Mouse (Mus musculus) midbrain, embryonic 12.5 days (tissue): ENCODE results near the gene Hao1. TPM values are rescaled to one million over a fixed set of nuclear protein-coding genes. Genes with fewer than 3 reads are reported as not detected.
A peak's percentile ranks its signal among the peaks of the same experiment; 100 is the strongest.

Experiments used
- ATAC-seq: fragments of 200-750 bp; cut with Nextera tagmentation; 2 replicates; pipeline ENCODE4 v1.8.0; 2017; ENCODE audit warnings: low read depth, moderate TSS enrichment, moderate library complexity; ENCODE audit not compliant: low FRiP score
- H3K27ac ChIP-seq: fragments of 300-500 bp; sonication (generic); replicated peaks from 2 replicates; pipeline ENCODE4 v1.5.1; 2016; ENCODE audit warnings: mild to moderate bottlenecking
- H3K27me3 ChIP-seq: fragments of 300-500 bp; sonication (generic); 2 replicates; pipeline ENCODE4 v1.6.1; 2016; ENCODE audit warnings: mild to moderate bottlenecking
- H3K36me3 ChIP-seq: fragments of 300-500 bp; sonication (generic); 2 replicates; pipeline ENCODE4 v1.6.1; 2016
- H3K4me1 ChIP-seq: fragments of 300-500 bp; sonication (generic); 2 replicates; pipeline ENCODE4 v1.6.1; 2016
- H3K4me2 ChIP-seq: fragments of 300-500 bp; sonication (generic); replicated peaks from 2 replicates; pipeline ENCODE4 v1.6.1; 2016; ENCODE audit warnings: mild to moderate bottlenecking, moderate library complexity
- H3K4me3 ChIP-seq: fragments of 300-500 bp; sonication (generic); 2 replicates; pipeline ENCODE4 v1.5.1; 2016; ENCODE audit warnings: mild to moderate bottlenecking
- H3K9ac ChIP-seq: fragments of 300-500 bp; sonication (generic); replicated peaks from 2 replicates; pipeline ENCODE4 v1.6.1; 2016; ENCODE audit warnings: mild to moderate bottlenecking, moderate library complexity
- H3K9me3 ChIP-seq: fragments of 300-500 bp; sonication (generic); 2 replicates; pipeline ENCODE4 v1.6.1; 2016; ENCODE audit warnings: mild to moderate bottlenecking
- WGBS: fragments of 180-500 bp; shearing (Covaris S2); methylation state at CpG from one replicate; pipeline ENCODE4 v1.1.7; 2016; 5-methylcytosine and 5-hydroxymethylcytosine counted together
- polyA plus RNA-seq: library from polyadenylated mRNA; unstranded; fragments of >200 nt; fragmentation: Nextera tagmentation; extraction: Ambion mirVana; gene quantifications from 2 replicates; pipeline ENCODE4 v1.2.1, GENCODE M21; 2016

Gene Hao1
- polyA plus RNA-seq: not detected in 2 replicates

DNA sequence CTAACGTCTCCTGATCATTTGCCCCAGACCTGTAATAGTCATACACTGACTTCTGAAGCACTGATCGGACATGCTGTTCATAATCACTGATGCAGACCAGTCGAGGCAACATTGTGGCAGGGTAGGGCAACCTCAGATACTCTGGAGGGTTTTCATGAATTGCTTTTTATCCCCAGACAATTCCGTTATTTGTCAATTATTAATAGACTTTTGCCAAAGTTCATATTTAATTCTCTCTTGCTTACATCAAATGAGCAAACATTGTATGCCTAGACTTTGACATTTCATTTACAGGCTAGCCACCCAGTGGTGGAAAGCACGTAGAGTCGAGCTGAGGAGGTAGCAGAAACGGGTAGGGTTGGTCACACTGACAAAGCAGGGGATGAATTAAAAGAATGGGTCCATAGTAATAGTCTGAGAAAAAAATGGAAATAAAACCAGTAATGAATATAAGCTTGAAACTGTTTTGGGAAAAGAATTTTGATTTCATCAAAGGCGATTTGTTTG lies at the start of gene Hao1:
Hao1 (minus strand) TSS at position 148 of the 507 bp plus-strand sequence.
- Histone ChIP-seq H3K36me3 (no peaks in the 10 kb centered on the region), H3K9me3 (no peaks in the 10 kb centered on the region), H3K4me2 (no peak within 1 kb of the TSS), H3K9ac (no peak within 1 kb of the TSS), H3K27me3 (no peaks in the 10 kb centered on the region), H3K4me1 (no peaks in the 10 kb centered on the region), H3K4me3 (no peak within 1 kb of the TSS), H3K27ac (no peak within 1 kb of the TSS)
- no peak for ATAC-seq
- 85% methylated on average over 8 of the region's 8 CpGs for WGBS

DNA sequence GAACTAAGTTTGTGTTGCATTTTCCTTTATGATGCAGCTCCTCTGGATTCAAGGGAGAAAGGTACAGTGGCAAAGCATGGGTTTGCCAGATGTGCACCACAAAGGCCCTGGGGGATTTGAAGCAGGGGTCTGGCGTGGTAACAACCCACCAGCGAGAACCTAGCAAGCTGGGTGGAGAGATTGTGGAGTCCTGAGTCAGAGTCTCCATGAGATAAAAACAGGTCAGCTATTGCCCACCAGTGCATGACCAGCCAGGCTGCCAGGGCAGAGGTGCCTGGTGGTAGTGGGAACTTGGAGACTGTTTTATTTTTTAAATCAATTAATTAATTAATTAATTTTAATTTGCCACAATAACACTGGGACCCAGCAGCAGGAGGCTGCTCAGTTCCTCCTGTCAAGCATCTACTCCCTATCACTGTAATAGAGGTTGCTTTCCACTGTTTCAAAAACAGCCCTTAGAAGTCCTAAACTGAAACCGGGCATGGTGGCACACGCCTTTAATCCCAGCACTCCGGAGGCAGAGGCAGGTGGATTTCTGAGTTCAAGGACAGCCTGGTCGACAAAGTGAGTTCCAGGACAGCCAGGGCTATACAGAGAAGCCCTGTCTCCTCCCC lies 37.0 kb upstream of the Hao1 start:
- Histone ChIP-seq H3K4me3 (no peak overlapping the region), H3K4me1 (no peaks in the 10 kb centered on the region), H3K9me3 (no peaks in the 10 kb centered on the region), H3K4me2 (no peak overlapping the region), H3K36me3 (0 out of 2 replicates have a peak, but pooled peaks cover 8% of the 10 kb centered on the region), H3K27ac (no peak overlapping the region), H3K27me3 (no peaks in the 10 kb centered on the region), H3K9ac (no peak overlapping the region)
- 96% methylated on average over 6 of the region's 6 CpGs for WGBS
- ATAC-seq: peak; percentile 72; the same call in 1 of the 2 replicates

GRCm38 (mm10) chr2:134585243-134585642 lies 31.1 kb upstream of the Hao1 start:
- WGBS: 34% methylated on average over 4 of the region's 4 CpGs
- Histone ChIP-seq H3K9ac (no peak overlapping the region), H3K27me3 (0 out of 2 replicates have a peak, but pooled peaks cover 5% of the 10 kb centered on the region), H3K4me2 (no peak overlapping the region), H3K9me3 (no peaks in the 10 kb centered on the region), H3K4me1 (peaks cover 4% of the 10 kb centered on the region; the same call in 1 of the 2 replicates), H3K36me3 (no peaks in the 10 kb centered on the region), H3K27ac (no peak overlapping the region), H3K4me3 (no peak overlapping the region)
- ATAC-seq: peak; percentile 59; the same call in 1 of the 2 replicates

DNA sequence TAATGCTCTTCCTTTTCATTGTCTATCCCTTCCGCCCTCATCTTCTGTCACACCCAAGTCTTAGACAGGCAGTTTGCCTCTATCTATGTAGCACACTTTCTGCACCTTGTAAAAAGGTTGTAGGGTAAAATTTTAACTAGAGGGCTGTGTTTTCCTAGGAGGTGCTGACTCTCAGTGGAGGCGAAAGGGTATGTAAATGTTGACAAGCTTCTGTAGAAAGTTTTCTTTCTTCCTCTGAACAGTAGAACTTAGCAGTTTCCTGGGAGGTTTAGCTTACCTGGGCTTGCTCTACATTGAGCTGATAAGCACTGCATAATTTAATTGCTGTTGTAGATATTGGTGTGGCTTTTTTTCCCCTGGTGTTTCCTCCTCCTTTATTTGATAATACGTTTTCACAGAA lies 5.3 kb upstream of the Hao1 start:
- no peak for ATAC-seq
- no peaks in the 10 kb centered on the region for H3K36me3 ChIP-seq

GRCm38 (mm10) chr2:134552358-134552757 lies 1.8 kb downstream of the Hao1 start:
- no peak overlapping the region for H3K4me2 ChIP-seq
- no peaks in the 10 kb centered on the region for H3K9me3 ChIP-seq
- ATAC-seq: no peak
- no peaks in the 10 kb centered on the region for H3K27me3 ChIP-seq
- no peak overlapping the region for H3K9ac ChIP-seq
- H3K27ac ChIP-seq: no peak overlapping the region
- H3K4me1 ChIP-seq: no peaks in the 10 kb centered on the region
- no peak overlapping the region for H3K4me3 ChIP-seq
- no peaks in the 10 kb centered on the region for H3K36me3 ChIP-seq

More for the DNA sequence above, 5.3 kb upstream of the Hao1 start:
- Histone ChIP-seq H3K27ac (no peak overlapping the region), H3K4me2 (no peak overlapping the region), H3K27me3 (no peaks in the 10 kb centered on the region), H3K9me3 (peaks cover 9% of the 10 kb centered on the region; the same call in 1 of the 2 replicates), H3K4me1 (no peaks in the 10 kb centered on the region), H3K4me3 (no peak overlapping the region), H3K9ac (no peak overlapping the region)
- WGBS: 83% methylated on average over 3 of the region's 3 CpGs

DNA sequence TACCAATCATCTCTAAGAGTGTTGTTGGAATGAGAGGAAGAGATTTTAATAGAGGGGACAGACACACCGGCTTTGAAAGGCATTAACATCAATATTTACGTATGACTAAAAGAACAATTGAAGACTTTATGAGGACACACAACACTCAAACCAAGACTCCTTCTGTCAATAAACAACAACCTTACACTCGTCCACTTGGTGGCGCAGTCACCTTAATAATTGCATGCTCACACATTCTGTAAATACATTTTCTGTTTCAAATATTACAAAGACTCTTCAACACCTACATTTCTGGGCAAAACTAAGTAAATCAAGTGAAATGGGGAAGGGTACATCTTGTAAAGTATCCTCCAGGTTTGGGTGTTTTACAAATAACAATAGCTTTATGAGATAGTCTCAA lies 4.4 kb downstream of the Hao1 start:
- no peak for ATAC-seq
- WGBS: 19% methylated on average over 4 of the region's 4 CpGs
- Histone ChIP-seq H3K9ac (no peak overlapping the region), H3K4me3 (no peak overlapping the region), H3K27me3 (no peaks in the 10 kb centered on the region), H3K9me3 (no peaks in the 10 kb centered on the region), H3K36me3 (no peaks in the 10 kb centered on the region), H3K4me2 (no peak overlapping the region), H3K4me1 (no peaks in the 10 kb centered on the region), H3K27ac (no peak overlapping the region)

- 82% methylated on average over 5 of the region's 5 CpGs for WGBS
- Histone ChIP-seq H3K4me2 (no peak overlapping the region), H3K27ac (no peak overlapping the region), H3K36me3 (no peaks in the 10 kb centered on the region), H3K9me3 (no peaks in the 10 kb centered on the region), H3K4me1 (no peaks in the 10 kb centered on the region), H3K9ac (no peak overlapping the region), H3K27me3 (no peaks in the 10 kb centered on the region), H3K4me3 (no peak overlapping the region)
- no peak for ATAC-seq
Observed at GRCm38 (mm10) chr2:134545116-134545515, 9.1 kb downstream of the Hao1 start.

- Histone ChIP-seq H3K4me2 (no peak overlapping the region), H3K9me3 (no peaks in the 10 kb centered on the region), H3K4me3 (no peak overlapping the region), H3K27ac (no peak overlapping the region), H3K9ac (no peak overlapping the region), H3K36me3 (no peaks in the 10 kb centered on the region), H3K4me1 (no peaks in the 10 kb centered on the region), H3K27me3 (no peaks in the 10 kb centered on the region)
- ATAC-seq: no peak
- WGBS: 87% methylated on average over 8 of the region's 8 CpGs
Observed at GRCm38 (mm10) chr2:134544321-134545065, 9.7 kb downstream of the Hao1 start.

- H3K4me1 ChIP-seq: no peaks in the 10 kb centered on the region
- no peak for ATAC-seq
- no peak overlapping the region for H3K9ac ChIP-seq
- H3K27ac ChIP-seq: no peak overlapping the region
- H3K9me3 ChIP-seq: no peaks in the 10 kb centered on the region
- 66% methylated on average over 2 of the region's 2 CpGs for WGBS
- no peaks in the 10 kb centered on the region for H3K36me3 ChIP-seq
- no peak overlapping the region for H3K4me2 ChIP-seq
- H3K4me3 ChIP-seq: no peak overlapping the region
- no peaks in the 10 kb centered on the region for H3K27me3 ChIP-seq
Observed at GRCm38 (mm10) chr2:134543501-134543900, 10.7 kb downstream of the Hao1 start.

DNA sequence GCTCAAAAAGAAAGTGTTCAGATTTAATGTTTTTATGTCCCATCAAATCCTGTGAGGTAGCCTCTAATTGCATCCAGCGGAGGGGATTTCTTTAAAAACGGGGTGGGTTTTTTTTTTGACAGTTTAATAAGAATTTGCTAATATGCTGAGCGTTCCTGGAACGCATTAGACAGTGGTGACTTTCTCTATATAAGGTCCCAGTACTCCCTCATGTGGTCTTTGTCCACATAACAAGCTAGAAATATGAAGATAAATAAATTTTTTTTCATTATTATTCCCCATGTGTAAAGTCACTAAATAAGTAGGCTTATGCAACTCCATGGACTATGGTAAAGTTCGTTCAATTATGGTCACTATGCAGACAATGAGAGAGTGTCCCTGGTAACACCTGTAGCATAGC lies 13.1 kb downstream of the Hao1 start:
- H3K9ac ChIP-seq: no peak overlapping the region
- WGBS: 82% methylated on average over 5 of the region's 5 CpGs
- no peaks in the 10 kb centered on the region for H3K36me3 ChIP-seq
- H3K4me3 ChIP-seq: no peak overlapping the region
- ATAC-seq: no peak
- H3K9me3 ChIP-seq: no peaks in the 10 kb centered on the region
- no peak overlapping the region for H3K4me2 ChIP-seq
- H3K4me1 ChIP-seq: no peaks in the 10 kb centered on the region
- no peaks in the 10 kb centered on the region for H3K27me3 ChIP-seq
- no peak overlapping the region for H3K27ac ChIP-seq

GRCm38 (mm10) chr2:134538451-134538850 lies 15.7 kb downstream of the Hao1 start:
- H3K27me3 ChIP-seq: no peaks in the 10 kb centered on the region
- ATAC-seq: no peak
- WGBS: 81% methylated on average over 4 of the region's 4 CpGs
- no peaks in the 10 kb centered on the region for H3K9me3 ChIP-seq
- H3K4me2 ChIP-seq: no peak overlapping the region
- no peak overlapping the region for H3K9ac ChIP-seq
- no peaks in the 10 kb centered on the region for H3K36me3 ChIP-seq
- no peaks in the 10 kb centered on the region for H3K4me1 ChIP-seq
- H3K27ac ChIP-seq: no peak overlapping the region
- no peak overlapping the region for H3K4me3 ChIP-seq

DNA sequence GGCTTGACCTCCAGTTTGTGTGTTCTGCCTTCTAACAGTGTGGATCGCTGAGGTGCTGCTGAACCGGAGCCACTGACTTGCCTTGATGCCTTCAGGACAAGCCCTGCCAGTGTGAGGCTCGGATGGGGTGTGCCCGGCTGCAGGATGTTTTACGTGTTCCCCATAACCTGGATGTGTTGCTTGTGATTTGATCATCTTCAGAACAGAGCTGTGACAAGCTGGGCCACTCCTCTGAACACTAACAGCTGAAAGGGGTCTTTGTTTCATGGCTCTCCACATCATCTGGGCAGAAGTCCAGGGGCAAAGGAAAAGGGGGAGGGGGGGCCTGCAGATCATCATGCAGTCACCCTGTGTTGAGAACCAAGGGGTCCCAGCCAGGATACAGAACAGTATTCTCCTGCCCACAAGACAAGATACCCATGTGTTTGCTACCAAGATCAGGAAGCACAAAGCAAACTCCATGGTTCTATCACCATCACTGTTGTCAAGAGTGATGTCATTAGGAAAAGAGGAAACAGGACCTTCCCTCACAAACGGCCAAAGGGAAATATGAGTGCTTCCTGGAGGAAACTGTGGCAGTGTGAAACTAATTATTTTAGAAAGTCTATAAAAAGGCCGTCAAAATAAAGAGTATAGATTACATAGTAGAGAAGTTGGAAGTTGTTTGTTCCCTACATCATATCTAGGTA lies 25.9 kb downstream of the Hao1 start:
- Histone ChIP-seq H3K27ac (no peak overlapping the region), H3K36me3 (no peaks in the 10 kb centered on the region), H3K27me3 (no peaks in the 10 kb centered on the region), H3K4me2 (no peak overlapping the region), H3K4me3 (no peak overlapping the region), H3K4me1 (no peaks in the 10 kb centered on the region), H3K9me3 (no peaks in the 10 kb centered on the region), H3K9ac (no peak overlapping the region)
- 0 out of 2 replicates have a peak, but pooled peaks have one; percentile 30 for ATAC-seq
- WGBS: 77% methylated on average over 7 of the region's 7 CpGs
